Mouse (Mus musculus) embryonic facial prominence, embryonic 12.5 days (tissue): ENCODE results near the gene Tmem175. TPM values are rescaled to one million over a fixed set of nuclear protein-coding genes. Genes with fewer than 3 reads are reported as not detected.
A peak's percentile ranks its signal among the peaks of the same experiment; 100 is the strongest.
"Not testable (repeated sequence)": the region's sequence is repeated elsewhere in the genome, so short reads cannot be mapped to it uniquely, and the experiment has no call there.

Source experiments
- ATAC-seq: fragments of 200-750 bp; cut with Nextera tagmentation; 2 replicates; pipeline ENCODE4 v1.8.0; 2017; ENCODE audit not compliant: insufficient number of reproducible peaks, insufficient read depth, low FRiP score, low TSS enrichment
- H3K27ac ChIP-seq: fragments of 300-500 bp; sonication (generic); 2 replicates; pipeline ENCODE4 v1.5.1; 2016; ENCODE audit warnings: mild to moderate bottlenecking
- H3K27me3 ChIP-seq: fragments of 300-500 bp; sonication (generic); 2 replicates; pipeline ENCODE4 v1.6.1; 2016; ENCODE audit warnings: mild to moderate bottlenecking, moderate library complexity
- H3K36me3 ChIP-seq: fragments of 300-500 bp; sonication (generic); 2 replicates; pipeline ENCODE4 v1.6.1; 2016; ENCODE audit warnings: mild to moderate bottlenecking
- H3K4me1 ChIP-seq: fragments of 300-500 bp; sonication (generic); 2 replicates; pipeline ENCODE4 v1.6.1; 2016
- H3K4me2 ChIP-seq: fragments of 300-500 bp; sonication (generic); replicated peaks from 2 replicates; pipeline ENCODE4 v1.6.1; 2016; ENCODE audit warnings: mild to moderate bottlenecking, moderate library complexity
- H3K4me3 ChIP-seq: fragments of 300-500 bp; sonication (generic); 2 replicates; pipeline ENCODE4 v1.5.1; 2016; ENCODE audit warnings: mild to moderate bottlenecking
- H3K9ac ChIP-seq: fragments of 300-500 bp; sonication (generic); 2 replicates; pipeline ENCODE4 v1.6.1; 2016; ENCODE audit warnings: mild to moderate bottlenecking, moderate library complexity
- H3K9me3 ChIP-seq: fragments of 300-500 bp; sonication (generic); 2 replicates; pipeline ENCODE4 v1.6.1; 2016; ENCODE audit warnings: mild to moderate bottlenecking, moderate library complexity
- WGBS: fragments of 180-500 bp; shearing (Covaris S2); methylation state at CpG from one replicate; pipeline ENCODE4 v1.1.7; 2016; 5-methylcytosine and 5-hydroxymethylcytosine counted together
- polyA plus RNA-seq: library from polyadenylated mRNA; unstranded; fragments of >200 nt; fragmentation: Nextera tagmentation; extraction: Ambion mirVana; gene quantifications from 2 replicates; pipeline ENCODE4 v1.2.1, GENCODE M21; 2016

Gene Tmem175
- 22.3 and 22.6 TPM in 2 replicates for polyA plus RNA-seq

DNA sequence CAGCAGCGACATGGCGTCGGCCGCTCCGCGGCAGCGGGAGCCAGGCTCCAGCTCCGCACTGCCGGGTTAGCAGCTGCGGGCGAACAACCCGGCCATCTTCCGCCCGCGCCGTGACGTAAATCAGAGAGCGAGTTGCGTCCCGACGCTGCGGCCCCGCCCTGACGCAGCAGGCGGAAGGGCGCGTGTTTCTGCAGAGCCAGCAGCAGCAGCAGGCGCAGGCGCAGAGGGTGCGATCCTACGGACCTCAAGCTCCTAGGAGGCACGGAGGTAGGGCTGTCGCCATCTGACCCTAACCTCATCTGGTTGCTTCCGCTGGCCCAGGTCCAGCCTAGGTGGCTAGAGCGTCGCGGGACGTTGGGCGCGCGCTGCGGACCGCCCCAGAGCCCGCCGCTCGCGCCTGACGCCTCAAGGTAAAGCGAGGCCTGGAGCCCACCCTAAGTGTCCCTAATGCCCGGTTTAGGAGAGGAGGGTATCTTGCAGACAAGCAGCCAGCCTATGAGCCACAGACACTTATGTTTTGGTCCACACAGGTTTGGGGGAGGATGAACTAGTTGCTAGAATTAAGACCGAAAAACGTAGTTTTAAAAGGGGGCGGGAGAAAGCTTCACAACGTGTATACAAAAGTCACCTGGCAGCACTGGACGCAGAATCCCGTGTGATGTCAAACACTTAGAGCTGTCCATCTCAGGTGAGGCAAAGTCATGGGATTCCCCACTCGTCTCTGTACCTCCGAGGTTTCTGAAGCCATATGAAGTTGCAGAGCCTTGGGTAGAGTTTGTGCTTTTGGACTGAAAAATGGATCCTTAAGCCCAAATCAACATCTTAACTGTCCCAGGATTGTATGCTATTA, at the start of gene Tmem175, which contains the start of gene Gak:
Gene Tmem175, plus strand, starts transcription at position 137 of the 850 bp plus-strand sequence.
Gene Gak, minus strand, starts transcription at position 122 of the 850 bp plus-strand sequence.
- H3K4me3 ChIP-seq = peak within 1 kb of the TSS; percentile 96
- H3K9ac ChIP-seq = peak within 1 kb of the TSS; percentile 96
- no peaks in the 10 kb centered on the region for H3K9me3 ChIP-seq
- ATAC-seq = peak; percentile 93
- H3K27me3 ChIP-seq = no peaks in the 10 kb centered on the region
- H3K4me1 ChIP-seq = peaks cover 12% of the 10 kb centered on the region
- peak within 1 kb of the TSS; percentile 81 for H3K27ac ChIP-seq
- H3K36me3 ChIP-seq = no peaks in the 10 kb centered on the region
- WGBS = 1% methylated on average over 58 of the region's 58 CpGs
- peak within 1 kb of the TSS; percentile 79 for H3K4me2 ChIP-seq

DNA sequence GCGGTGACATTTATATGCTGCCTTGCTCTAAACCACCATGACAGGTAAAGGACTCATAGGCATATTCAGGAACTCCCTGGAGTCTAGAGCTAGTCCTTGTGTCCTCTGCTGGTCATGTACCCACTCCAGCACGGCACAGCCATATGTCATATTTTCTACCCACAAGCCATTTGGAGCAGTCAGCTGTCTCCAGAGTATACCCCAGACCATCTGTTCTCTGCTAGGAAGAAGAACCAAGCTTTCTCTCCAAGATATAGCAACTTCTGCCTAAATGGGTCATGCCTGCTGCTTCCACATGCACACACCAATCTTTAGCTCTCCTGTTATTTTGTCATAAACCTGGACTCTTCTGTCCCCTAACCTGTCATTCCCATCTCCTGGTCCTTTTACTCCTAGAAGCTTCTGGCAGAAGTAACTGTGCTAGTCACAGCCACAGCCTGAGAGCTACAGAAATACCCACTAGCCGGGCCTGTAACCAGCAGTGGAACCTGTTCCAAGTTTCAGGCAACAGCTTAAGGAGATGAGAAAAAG, 48.1 kb upstream of the Tmem175 start:
- H3K36me3 ChIP-seq = peaks cover 66% of the 10 kb centered on the region
- H3K4me2 ChIP-seq = no peak overlapping the region
- no peak overlapping the region for H3K9ac ChIP-seq
- 88% methylated on average over 3 of the region's 3 CpGs for WGBS
- H3K27ac ChIP-seq = no peak overlapping the region
- H3K27me3 ChIP-seq = no peaks in the 10 kb centered on the region
- no peak overlapping the region for H3K4me3 ChIP-seq
- no peaks in the 10 kb centered on the region for H3K9me3 ChIP-seq
- no peaks in the 10 kb centered on the region for H3K4me1 ChIP-seq
- ATAC-seq = no peak

DNA sequence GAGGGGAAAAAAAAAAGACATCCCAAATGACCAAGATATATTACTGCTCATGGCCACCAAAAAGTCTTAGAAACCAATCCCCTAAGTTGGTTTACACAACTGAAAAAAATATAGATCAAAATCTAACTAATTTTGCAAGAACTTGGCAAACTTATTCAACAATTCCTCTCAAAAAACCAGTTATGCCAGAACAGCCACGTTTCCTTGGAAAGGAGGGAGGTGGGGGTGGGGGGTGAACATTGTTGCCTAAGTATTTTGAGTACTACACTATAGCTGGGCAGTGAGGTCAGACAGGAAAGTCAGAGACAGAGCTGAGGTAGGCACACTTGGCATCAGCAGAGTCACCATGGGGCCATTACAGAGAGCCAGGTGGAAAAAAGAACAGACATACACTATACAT, 29.6 kb upstream of the Tmem175 start:
- Histone ChIP-seq H3K4me1 (no peaks in the 10 kb centered on the region), H3K27ac (no peak overlapping the region), H3K36me3 (peaks cover 84% of the 10 kb centered on the region), H3K4me2 (no peak overlapping the region), H3K4me3 (no peak overlapping the region), H3K9me3 (no peaks in the 10 kb centered on the region), H3K9ac (no peak overlapping the region), H3K27me3 (no peaks in the 10 kb centered on the region)
- 85% methylated on average over 1 of the region's 1 CpGs for WGBS
- ATAC-seq = no peak

DNA sequence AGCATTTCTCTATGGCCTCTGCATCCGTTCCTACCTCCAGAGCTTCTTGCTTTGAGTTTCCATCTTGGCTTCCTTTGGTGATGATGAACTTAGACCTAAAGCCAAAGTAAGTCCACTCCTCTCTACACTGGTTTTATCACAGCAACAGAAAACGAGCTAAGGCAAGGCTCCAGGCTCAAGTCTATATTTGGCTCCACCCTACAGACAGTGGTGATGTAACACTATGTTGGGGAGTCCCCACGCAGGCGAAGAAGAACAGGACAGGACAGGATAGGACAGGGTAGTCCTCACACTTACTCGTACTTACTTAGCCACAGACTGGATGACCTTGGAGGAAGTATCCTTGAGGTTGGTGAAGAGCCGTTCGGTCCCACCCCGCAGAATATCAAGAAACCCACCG, 27.0 kb upstream of the Tmem175 start:
- no peak overlapping the region for H3K4me3 ChIP-seq
- H3K36me3 ChIP-seq = peaks cover 82% of the 10 kb centered on the region
- no peak for ATAC-seq
- no peaks in the 10 kb centered on the region for H3K27me3 ChIP-seq
- no peaks in the 10 kb centered on the region for H3K9me3 ChIP-seq
- WGBS = 94% methylated on average over 9 of the region's 9 CpGs
- no peak overlapping the region for H3K27ac ChIP-seq
- H3K9ac ChIP-seq = no peak overlapping the region
- no peaks in the 10 kb centered on the region for H3K4me1 ChIP-seq
- no peak overlapping the region for H3K4me2 ChIP-seq

DNA sequence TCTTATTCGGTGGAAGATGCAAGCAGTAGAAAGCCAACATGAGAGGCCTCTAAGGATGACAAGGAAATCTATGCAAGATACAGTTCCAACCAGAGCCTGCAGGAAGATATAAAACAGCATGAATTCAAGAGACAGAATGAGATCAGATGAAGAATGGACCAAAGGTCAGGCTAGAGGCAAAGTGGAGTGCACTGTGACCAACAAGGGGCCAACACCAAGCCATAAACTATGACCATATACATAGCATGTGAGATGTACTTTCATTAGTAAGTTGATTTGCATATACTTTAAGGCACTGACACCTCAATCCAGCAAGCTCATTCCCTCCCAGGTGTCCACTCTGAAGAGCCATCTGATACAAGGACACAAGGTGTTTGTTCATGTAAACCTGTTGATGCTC, 19.1 kb upstream of the Tmem175 start:
- H3K9me3 ChIP-seq = no peaks in the 10 kb centered on the region
- ATAC-seq = no peak
- H3K27ac ChIP-seq = no peak overlapping the region
- peaks cover 78% of the 10 kb centered on the region for H3K36me3 ChIP-seq
- H3K9ac ChIP-seq = no peak overlapping the region
- WGBS = 94% methylated on average over 1 of the region's 1 CpGs
- no peak overlapping the region for H3K4me2 ChIP-seq
- H3K27me3 ChIP-seq = no peaks in the 10 kb centered on the region
- no peak overlapping the region for H3K4me3 ChIP-seq
- no peaks in the 10 kb centered on the region for H3K4me1 ChIP-seq

DNA sequence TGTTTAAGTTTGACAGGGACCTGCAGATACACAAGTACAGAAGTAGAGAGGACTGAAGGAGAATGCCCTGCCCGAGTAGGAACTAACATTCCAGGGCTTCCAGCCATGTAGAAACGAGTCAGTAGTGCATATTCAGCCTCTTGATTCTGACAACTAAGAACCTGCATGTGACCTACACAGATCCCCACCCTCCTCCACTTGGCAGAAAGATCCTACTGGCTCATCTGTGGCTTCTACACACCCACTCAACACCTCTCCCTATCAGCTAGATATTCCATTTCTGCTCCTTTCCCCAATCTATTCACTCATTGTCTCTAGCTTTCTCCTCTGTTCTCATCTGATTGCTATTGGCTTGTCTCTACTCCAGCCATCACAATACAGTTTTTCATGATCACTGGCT, 7.7 kb upstream of the Tmem175 start:
- Histone ChIP-seq H3K9me3 (no peaks in the 10 kb centered on the region), H3K9ac (no peak overlapping the region), H3K4me2 (no peak overlapping the region), H3K27ac (no peak overlapping the region), H3K4me1 (no peaks in the 10 kb centered on the region), H3K4me3 (no peak overlapping the region), H3K27me3 (no peaks in the 10 kb centered on the region), H3K36me3 (peaks cover 47% of the 10 kb centered on the region)
- ATAC-seq = no peak
- 79% methylated on average over 2 of the region's 2 CpGs for WGBS

DNA sequence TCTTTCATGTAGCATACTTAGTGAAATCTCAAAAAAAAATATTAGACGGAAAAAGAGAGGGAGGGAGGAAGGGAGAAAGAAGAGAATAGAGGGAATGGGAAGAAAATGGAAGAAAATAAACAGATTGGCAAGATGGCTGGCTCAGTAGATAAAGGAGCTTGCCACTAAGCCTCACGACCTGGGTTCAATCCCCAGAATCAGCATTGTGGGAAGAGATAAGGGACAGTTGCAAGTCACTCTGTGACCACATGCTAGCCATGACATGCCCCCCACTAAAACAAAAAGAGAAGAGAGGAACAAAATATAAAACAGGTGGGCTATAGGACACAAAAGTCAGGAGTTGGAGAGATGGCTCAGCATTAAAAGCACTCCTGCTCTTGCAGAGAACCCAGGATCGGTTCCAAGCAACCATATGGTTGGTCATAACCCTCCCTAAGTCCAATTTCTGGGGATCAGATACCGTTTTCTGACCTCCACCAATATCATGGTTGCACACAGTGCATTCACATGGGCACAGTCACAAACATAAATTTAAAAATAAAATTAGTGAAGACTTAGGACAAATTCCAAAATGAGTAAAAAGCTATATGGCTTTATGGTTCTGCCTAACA, 3.4 kb upstream of the Tmem175 start:
- WGBS = 88% methylated on average over 4 of the region's 4 CpGs
- ATAC-seq = no peak

DNA sequence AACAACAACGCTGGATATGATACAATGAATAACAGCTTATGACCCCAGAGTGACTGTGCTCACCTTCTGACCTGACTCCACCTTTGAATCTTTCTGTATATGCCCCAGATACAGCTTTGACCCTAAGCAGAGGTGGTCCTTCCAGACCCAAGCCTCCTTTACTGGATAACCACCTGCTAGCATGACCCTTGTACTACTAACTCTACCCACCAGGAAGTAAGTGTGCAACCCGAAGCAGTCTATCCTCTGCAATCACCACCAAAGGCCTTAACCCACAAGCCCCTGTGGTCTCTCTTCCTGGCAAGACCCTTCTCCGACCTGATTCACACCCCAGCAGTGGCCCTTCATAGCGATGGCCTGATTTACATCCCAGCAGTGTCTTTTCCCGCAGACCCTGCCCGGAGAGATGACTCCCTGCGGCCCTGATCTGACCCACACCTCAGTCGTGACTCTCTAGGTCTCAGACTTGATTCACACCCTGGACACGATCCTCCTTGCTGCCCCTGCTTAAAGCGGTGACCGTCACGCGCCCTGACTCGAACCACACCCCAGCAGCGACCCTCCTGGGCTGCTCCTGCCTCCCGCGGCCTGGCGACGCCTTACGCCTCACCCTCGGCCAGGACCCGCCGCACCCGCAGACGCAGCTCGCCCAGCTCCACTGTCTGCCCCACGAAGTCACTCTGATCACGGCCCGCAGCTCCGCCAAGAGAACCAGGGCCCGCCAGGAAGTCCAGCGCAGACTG, 508 bp upstream of the Tmem175 start:
- peak overlapping the region; percentile 96 for H3K4me3 ChIP-seq
- H3K27ac ChIP-seq = peak overlapping the region; percentile 81
- WGBS = 2% methylated on average over 32 of the region's 32 CpGs
- no peaks in the 10 kb centered on the region for H3K27me3 ChIP-seq
- peak; percentile 86 for ATAC-seq
- peak overlapping the region; percentile 96 for H3K9ac ChIP-seq
- H3K9me3 ChIP-seq = no peaks in the 10 kb centered on the region
- peak overlapping the region; percentile 79 for H3K4me2 ChIP-seq
- peaks cover 12% of the 10 kb centered on the region for H3K4me1 ChIP-seq
- H3K36me3 ChIP-seq = peaks cover 7% of the 10 kb centered on the region; the same call in 1 of the 2 replicates

More for the DNA sequence above, 3.4 kb upstream of the Tmem175 start:
- H3K9ac ChIP-seq = no peak overlapping the region
- no peaks in the 10 kb centered on the region for H3K9me3 ChIP-seq
- H3K4me3 ChIP-seq = no peak overlapping the region
- H3K36me3 ChIP-seq = peaks cover 28% of the 10 kb centered on the region
- peaks cover 12% of the 10 kb centered on the region for H3K4me1 ChIP-seq
- no peak overlapping the region for H3K27ac ChIP-seq
- H3K27me3 ChIP-seq = no peaks in the 10 kb centered on the region
- H3K4me2 ChIP-seq = no peak overlapping the region

DNA sequence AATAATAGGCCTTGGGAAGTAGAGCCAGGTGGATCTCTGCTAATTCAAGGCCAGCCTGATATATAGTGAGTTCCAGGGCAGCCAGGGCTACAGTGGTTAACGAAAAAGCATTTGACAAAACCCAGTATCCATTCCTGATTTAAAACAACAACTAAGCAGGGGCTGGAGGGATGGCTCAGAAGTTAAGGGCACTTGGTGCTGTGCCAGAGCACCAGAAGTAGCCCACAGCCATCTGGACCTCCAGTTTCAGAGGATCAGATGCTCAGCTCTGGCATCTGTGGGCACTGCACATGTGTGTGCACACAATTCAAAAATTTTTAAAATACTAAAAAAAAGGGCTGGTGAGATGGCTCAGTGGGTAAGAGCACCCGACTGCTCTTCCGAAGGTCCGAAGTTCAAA, 4.1 kb downstream of the Tmem175 start:
- no peaks in the 10 kb centered on the region for H3K9me3 ChIP-seq
- no peak overlapping the region for H3K9ac ChIP-seq
- H3K4me2 ChIP-seq = no peak overlapping the region
- H3K36me3 ChIP-seq = 0 out of 2 replicates have a peak, but pooled peaks cover 4% of the 10 kb centered on the region
- no peak for ATAC-seq
- peaks cover 5% of the 10 kb centered on the region for H3K4me1 ChIP-seq
- 93% methylated on average over 4 of the region's 4 CpGs for WGBS
- no peaks in the 10 kb centered on the region for H3K27me3 ChIP-seq
- no peak overlapping the region for H3K27ac ChIP-seq
- H3K4me3 ChIP-seq = no peak overlapping the region

DNA sequence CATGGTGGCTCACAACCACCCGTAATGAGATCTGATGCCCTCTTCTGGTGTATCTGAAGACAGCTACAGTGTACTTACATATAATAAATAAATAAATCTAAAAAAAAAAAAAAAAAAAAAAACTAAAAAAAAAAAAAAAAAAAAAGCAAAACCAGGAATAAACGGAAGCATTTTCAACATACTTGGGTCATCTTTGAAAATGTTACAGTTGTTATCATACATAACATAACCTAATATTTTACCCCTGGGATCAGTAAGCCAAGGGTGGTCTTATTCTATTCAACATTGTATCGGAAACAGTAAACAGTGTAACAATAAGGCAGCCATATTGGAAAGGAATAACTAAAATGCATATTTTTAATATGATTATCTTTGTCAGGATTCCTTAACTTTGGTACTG, 4.5 kb downstream of the Tmem175 start:
- not testable (repeated sequence) for H3K36me3 ChIP-seq
- 75% methylated on average over 3 of the region's 3 CpGs for WGBS

DNA sequence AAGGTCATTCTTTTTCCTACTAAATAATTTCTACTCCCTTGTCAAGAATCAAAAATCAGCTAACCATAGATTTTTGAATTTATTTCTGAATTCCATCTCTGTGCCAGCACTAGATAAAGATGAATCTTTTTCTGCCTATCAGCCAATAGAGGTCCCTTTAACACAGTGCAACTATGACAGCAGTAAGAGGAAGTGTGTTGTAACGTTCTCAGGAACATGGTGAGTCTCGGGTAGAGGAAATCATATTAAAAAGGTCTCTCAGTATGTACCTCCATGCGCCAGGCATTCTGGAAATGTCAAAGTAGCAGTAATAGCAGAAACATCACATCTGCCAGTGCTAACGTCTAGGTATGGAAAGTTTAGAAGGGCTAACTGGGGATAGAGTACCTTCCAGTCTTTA, 6.6 kb downstream of the Tmem175 start:
- no peaks in the 10 kb centered on the region for H3K27me3 ChIP-seq
- ATAC-seq = no peak
- peaks cover 14% of the 10 kb centered on the region; the same call in 1 of the 2 replicates for H3K36me3 ChIP-seq
- H3K4me2 ChIP-seq = no peak overlapping the region
- no peaks in the 10 kb centered on the region for H3K9me3 ChIP-seq
- no peak overlapping the region for H3K9ac ChIP-seq
- H3K27ac ChIP-seq = no peak overlapping the region
- WGBS = 73% methylated on average over 4 of the region's 4 CpGs
- H3K4me3 ChIP-seq = no peak overlapping the region
- no peaks in the 10 kb centered on the region for H3K4me1 ChIP-seq

More for the DNA sequence above, 4.5 kb downstream of the Tmem175 start:
- H3K27ac ChIP-seq, H3K9me3 ChIP-seq, H3K4me2 ChIP-seq, H3K4me3 ChIP-seq, ATAC-seq, H3K9ac ChIP-seq, H3K4me1 ChIP-seq, H3K27me3 ChIP-seq: not testable (repeated sequence)
